Mouse (Mus musculus): ENCODE measurements at regions not wholly inside any gene's neighbourhood (a gene's known extent, or its start where the extent isn't known, plus 50 kb on each side); places are given as distances from the start of the nearest gene placed in this dataset.

DNA sequence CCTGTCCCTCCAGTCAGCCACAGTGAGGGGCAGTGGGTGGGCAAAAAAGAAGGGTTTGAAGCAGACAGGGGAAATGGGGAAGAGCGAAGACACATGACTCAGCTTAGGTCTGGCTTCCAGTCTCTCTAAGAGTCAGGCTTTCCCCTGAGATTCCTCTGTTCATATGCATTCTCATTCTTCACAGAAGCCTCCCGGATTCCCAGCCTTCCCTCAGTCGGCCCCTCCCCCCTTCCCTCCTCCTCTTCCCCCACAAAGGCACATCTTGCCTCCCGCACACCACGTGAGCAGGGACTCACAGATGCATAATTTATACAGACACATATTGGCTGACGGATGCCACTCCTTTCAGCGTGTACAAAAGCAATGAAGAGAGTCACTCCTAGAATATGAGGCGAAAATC lies 259.8 kb downstream of the Sox11 start:
- no peak overlapping the region for H3K4me3 ChIP-seq (ENCODE audit: low read depth, low read length)
- H3K4me1 ChIP-seq (ENCODE audit: insufficient read depth, low read depth, low read length): no peaks in the 10 kb centered on the region
- DNase-seq (ENCODE audit: low spot score) (no peak), ATAC-seq (ENCODE audit: extremely low read depth, insufficient number of reproducible peaks, low FRiP score, poor library complexity, severe bottlenecking) (no peak)
- H3K36me3 ChIP-seq (replicated peaks): no peaks in the 10 kb centered on the region
- TF ChIP-seq GATA1 (IDR thresholded peaks at IDR 0.05; ENCODE audit: borderline replicate concordance, low read length) (no peak), CTCF (IDR thresholded peaks at IDR 0.05; ENCODE audit: low read depth, low read length) (no peak), TAL1 (conservative IDR thresholded peaks at IDR 0.05; ENCODE audit: low read depth, low read length) (no peak), POLR2AphosphoS5 (IDR thresholded peaks at IDR 0.05; ENCODE audit: insufficient replicate concordance, low read depth, low read length) (no peak), GATA2 (IDR thresholded peaks at IDR 0.05; ENCODE audit: borderline replicate concordance, low read depth, low read length) (no peak)
- no peaks in the 10 kb centered on the region for H3K27me3 ChIP-seq (ENCODE audit: insufficient read depth, low read length)
- peaks cover 48% of the 10 kb centered on the region for H3K9me3 ChIP-seq (replicated peaks)

- H3K9me3 ChIP-seq (replicated peaks): peaks cover 31% of the 10 kb centered on the region
- H3K27me3 ChIP-seq (ENCODE audit: insufficient read depth, low read length): no peaks in the 10 kb centered on the region
- H3K36me3 ChIP-seq (replicated peaks): no peaks in the 10 kb centered on the region
- DNase-seq (ENCODE audit: low spot score) (no peak), ATAC-seq (ENCODE audit: extremely low read depth, insufficient number of reproducible peaks, low FRiP score, poor library complexity, severe bottlenecking) (no peak)
- TF ChIP-seq CTCF (IDR thresholded peaks at IDR 0.05; ENCODE audit: low read depth, low read length) (no peak), GATA1 (IDR thresholded peaks at IDR 0.05; ENCODE audit: borderline replicate concordance, low read length) (no peak), GATA2 (IDR thresholded peaks at IDR 0.05; ENCODE audit: borderline replicate concordance, low read depth, low read length) (no peak), TAL1 (conservative IDR thresholded peaks at IDR 0.05; ENCODE audit: low read depth, low read length) (no peak), POLR2AphosphoS5 (IDR thresholded peaks at IDR 0.05; ENCODE audit: insufficient replicate concordance, low read depth, low read length) (no peak)
- no peak overlapping the region for H3K4me3 ChIP-seq (ENCODE audit: low read depth, low read length)
- no peaks in the 10 kb centered on the region for H3K4me1 ChIP-seq (ENCODE audit: insufficient read depth, low read depth, low read length)
Observed at GRCm38 (mm10) chr12:27076107-27076738, 266.2 kb downstream of the Sox11 start.

DNA sequence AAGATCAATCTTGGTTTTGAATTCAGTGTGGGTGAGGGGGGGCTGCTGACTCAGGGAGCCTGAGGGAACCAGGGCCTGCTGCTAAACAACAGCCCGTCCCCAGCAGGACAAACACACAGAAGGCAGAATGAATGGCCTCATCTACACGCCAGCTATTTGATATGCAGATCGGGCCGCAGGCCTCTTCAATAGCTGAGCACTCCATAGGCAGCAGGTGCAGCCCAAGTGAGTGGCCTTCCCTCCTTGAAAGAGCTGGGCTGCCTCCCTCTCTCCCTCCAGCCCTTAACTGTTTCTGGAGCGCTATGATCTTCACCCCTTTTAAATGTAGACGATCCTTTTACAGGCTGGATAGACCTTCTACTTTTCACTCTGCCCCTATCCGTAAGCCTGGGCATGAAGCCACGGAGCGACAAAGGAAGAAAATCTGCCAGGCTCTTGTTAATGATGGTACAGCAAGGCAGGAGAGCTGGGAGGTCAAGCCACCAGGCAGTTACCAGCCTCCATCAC lies 277.3 kb downstream of the Sox11 start:
- no peaks in the 10 kb centered on the region for H3K36me3 ChIP-seq (replicated peaks)
- TF ChIP-seq GATA2 (IDR thresholded peaks at IDR 0.05; ENCODE audit: borderline replicate concordance, low read depth, low read length) (no peak), TAL1 (conservative IDR thresholded peaks at IDR 0.05; ENCODE audit: low read depth, low read length) (no peak), POLR2AphosphoS5 (IDR thresholded peaks at IDR 0.05; ENCODE audit: insufficient replicate concordance, low read depth, low read length) (no peak), CTCF (IDR thresholded peaks at IDR 0.05; ENCODE audit: low read depth, low read length) (no peak), GATA1 (IDR thresholded peaks at IDR 0.05; ENCODE audit: borderline replicate concordance, low read length) (no peak)
- no peak for DNase-seq (ENCODE audit: low spot score)
- no peaks in the 10 kb centered on the region for H3K4me1 ChIP-seq (ENCODE audit: insufficient read depth, low read depth, low read length)
- H3K4me3 ChIP-seq (ENCODE audit: low read depth, low read length): no peak overlapping the region
- H3K27me3 ChIP-seq (ENCODE audit: insufficient read depth, low read length): no peaks in the 10 kb centered on the region
- peaks cover 36% of the 10 kb centered on the region for H3K9me3 ChIP-seq (replicated peaks)
- no peak for ATAC-seq (ENCODE audit: extremely low read depth, insufficient number of reproducible peaks, low FRiP score, poor library complexity, severe bottlenecking)

- Histone ChIP-seq H3K36me3 (replicated peaks) (no peaks in the 10 kb centered on the region), H3K4me1 (ENCODE audit: insufficient read depth, low read depth, low read length) (no peaks in the 10 kb centered on the region), H3K9me3 (replicated peaks) (peaks cover 36% of the 10 kb centered on the region), H3K27me3 (ENCODE audit: insufficient read depth, low read length) (no peaks in the 10 kb centered on the region), H3K4me3 (ENCODE audit: low read depth, low read length) (no peak overlapping the region)
- TF ChIP-seq POLR2AphosphoS5 (IDR thresholded peaks at IDR 0.05; ENCODE audit: insufficient replicate concordance, low read depth, low read length): no peak
- TF ChIP-seq CTCF (IDR thresholded peaks at IDR 0.05; ENCODE audit: low read depth, low read length): no peak
- TF ChIP-seq TAL1 (conservative IDR thresholded peaks at IDR 0.05; ENCODE audit: low read depth, low read length): no peak
- TF ChIP-seq GATA2 (IDR thresholded peaks at IDR 0.05; ENCODE audit: borderline replicate concordance, low read depth, low read length): no peak
- no peak for TF ChIP-seq GATA1 (IDR thresholded peaks at IDR 0.05; ENCODE audit: borderline replicate concordance, low read length)
- DNase-seq (ENCODE audit: low spot score) (no peak), ATAC-seq (ENCODE audit: extremely low read depth, insufficient number of reproducible peaks, low FRiP score, poor library complexity, severe bottlenecking) (no peak)
Observed at GRCm38 (mm10) chr12:27063518-27063917, 278.9 kb downstream of the Sox11 start.

DNA sequence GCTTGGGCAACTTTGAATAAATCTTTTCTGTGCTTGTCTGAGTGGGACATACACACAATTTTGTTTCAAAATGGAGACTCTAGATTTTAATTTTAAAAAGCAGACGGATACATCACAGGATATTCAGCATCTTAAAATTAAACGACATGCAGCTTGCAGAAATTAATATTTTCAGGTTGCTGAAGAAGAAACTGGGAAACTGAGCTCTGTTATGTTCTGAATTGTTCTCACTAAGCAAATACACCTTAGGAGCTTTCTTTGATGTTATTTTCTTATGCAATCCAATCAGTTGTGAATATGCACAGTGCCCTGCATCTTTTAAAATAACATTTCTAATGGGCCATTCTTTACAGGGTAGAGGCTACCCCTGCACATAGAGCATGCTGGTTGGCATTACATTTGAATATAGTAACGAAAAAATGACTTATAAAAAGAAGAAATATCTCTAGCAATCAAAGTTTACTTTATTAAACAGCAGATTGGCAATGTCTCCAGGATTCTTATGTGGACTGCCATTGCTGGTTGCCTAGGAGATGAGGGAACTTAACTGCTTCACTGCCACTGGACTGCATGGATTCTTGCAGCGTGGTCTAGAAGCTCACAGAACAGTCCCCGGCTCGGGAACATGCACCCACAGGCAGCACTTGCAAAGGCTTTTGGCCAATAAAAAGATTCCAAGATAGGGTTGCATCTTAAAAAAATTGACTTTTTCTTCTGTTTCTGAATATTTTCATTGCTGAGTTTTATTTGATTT lies 279.7 kb downstream of the Sox11 start:
- Histone ChIP-seq H3K4me1 (ENCODE audit: insufficient read depth, low read depth, low read length) (no peaks in the 10 kb centered on the region), H3K4me3 (ENCODE audit: low read depth, low read length) (no peak overlapping the region), H3K36me3 (replicated peaks) (no peaks in the 10 kb centered on the region), H3K9me3 (replicated peaks) (peaks cover 38% of the 10 kb centered on the region), H3K27me3 (ENCODE audit: insufficient read depth, low read length) (no peaks in the 10 kb centered on the region)
- TF ChIP-seq TAL1 (conservative IDR thresholded peaks at IDR 0.05; ENCODE audit: low read depth, low read length) (no peak), GATA2 (IDR thresholded peaks at IDR 0.05; ENCODE audit: borderline replicate concordance, low read depth, low read length) (no peak), GATA1 (IDR thresholded peaks at IDR 0.05; ENCODE audit: borderline replicate concordance, low read length) (no peak), POLR2AphosphoS5 (IDR thresholded peaks at IDR 0.05; ENCODE audit: insufficient replicate concordance, low read depth, low read length) (no peak), CTCF (IDR thresholded peaks at IDR 0.05; ENCODE audit: low read depth, low read length) (no peak)
- no peak for ATAC-seq (ENCODE audit: extremely low read depth, insufficient number of reproducible peaks, low FRiP score, poor library complexity, severe bottlenecking)
- no peak for DNase-seq (ENCODE audit: low spot score)

DNA sequence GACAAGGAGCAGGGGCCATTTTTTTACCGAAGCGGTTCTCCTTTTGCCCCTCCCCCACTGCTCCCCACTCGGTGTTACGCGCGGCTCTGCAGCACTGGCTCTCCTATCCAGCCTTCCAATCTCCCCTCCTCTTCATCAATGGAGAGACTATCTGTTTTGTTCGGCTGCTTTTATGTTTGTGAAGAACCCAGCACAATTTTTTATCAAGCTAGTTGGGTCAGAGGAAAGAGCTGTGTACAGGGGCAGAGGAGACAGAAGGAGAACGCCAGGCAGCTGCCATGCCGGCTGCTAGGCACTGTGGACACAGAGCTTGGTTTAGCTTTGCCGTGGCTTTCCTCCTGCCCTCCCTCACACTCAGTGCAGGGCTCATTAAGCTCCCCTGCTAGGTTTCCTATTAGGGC lies 280.3 kb downstream of the Sox11 start:
- H3K36me3 ChIP-seq (replicated peaks): no peaks in the 10 kb centered on the region
- H3K4me1 ChIP-seq (ENCODE audit: insufficient read depth, low read depth, low read length): no peaks in the 10 kb centered on the region
- H3K4me3 ChIP-seq (ENCODE audit: low read depth, low read length): no peak overlapping the region
- DNase-seq (ENCODE audit: low spot score) (no peak), ATAC-seq (ENCODE audit: extremely low read depth, insufficient number of reproducible peaks, low FRiP score, poor library complexity, severe bottlenecking) (no peak)
- peaks cover 38% of the 10 kb centered on the region for H3K9me3 ChIP-seq (replicated peaks)
- TF ChIP-seq TAL1 (conservative IDR thresholded peaks at IDR 0.05; ENCODE audit: low read depth, low read length) (no peak), POLR2AphosphoS5 (IDR thresholded peaks at IDR 0.05; ENCODE audit: insufficient replicate concordance, low read depth, low read length) (no peak), CTCF (IDR thresholded peaks at IDR 0.05; ENCODE audit: low read depth, low read length) (no peak), GATA1 (IDR thresholded peaks at IDR 0.05; ENCODE audit: borderline replicate concordance, low read length) (no peak), GATA2 (IDR thresholded peaks at IDR 0.05; ENCODE audit: borderline replicate concordance, low read depth, low read length) (no peak)
- no peaks in the 10 kb centered on the region for H3K27me3 ChIP-seq (ENCODE audit: insufficient read depth, low read length)
